Mouse (Mus musculus) cerebellum, adult 11-12 months (tissue): Measurements from ENCODE around the gene Tmem33.

ENCODE experiments used
- DNase-seq: peaks from one replicate; pipeline ENCODE4 v3.0.0; 2022

The Tmem33 gene

GRCm38 (mm10) chr5:67260159-67260530 lies 220 bp upstream of the Tmem33 start:
- no peak for DNase-seq

GRCm38 (mm10) chr5:67262964-67263363 lies 2.6 kb downstream of the Tmem33 start:
- DNase-seq = no peak

DNA sequence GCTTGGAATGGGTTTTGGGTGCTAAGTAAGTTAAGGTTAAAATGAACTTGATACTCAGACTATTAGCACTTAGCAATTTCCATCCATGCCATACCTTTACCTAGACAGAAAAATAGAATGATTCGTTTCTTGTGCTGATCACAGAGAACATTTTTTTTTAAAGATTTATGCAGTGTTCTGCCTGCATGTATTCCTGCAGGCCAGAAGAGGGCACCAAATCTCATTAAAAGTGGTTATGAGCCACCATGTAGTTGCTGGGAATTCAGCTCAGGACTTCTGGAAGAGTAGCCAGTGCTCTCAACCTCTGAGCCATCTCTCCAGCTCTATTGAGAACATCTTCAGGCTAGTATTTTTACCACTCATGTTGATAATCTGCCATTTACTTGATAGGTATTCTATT lies 5.7 kb downstream of the Tmem33 start:
- DNase-seq = no peak

DNA sequence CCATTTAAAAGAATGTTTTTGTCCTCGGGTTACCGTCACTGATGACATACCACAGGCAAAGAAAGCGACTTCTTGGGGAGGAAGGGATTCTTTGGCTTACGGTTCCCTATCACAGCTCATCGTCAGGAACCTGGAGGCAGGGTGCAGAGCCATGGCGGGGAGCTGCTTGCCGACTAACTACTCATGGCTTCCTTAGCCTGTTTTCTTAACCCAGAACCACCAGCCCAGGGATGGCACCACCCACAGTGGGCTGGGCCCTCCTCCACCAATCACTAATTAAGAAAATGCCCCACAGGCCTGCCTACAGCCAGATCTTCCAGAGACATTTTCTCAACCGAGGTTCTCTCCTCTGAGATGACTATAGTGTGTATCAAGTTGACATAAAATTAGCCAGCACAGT lies 8.9 kb downstream of the Tmem33 start:
- DNase-seq = no peak

- no peak for DNase-seq
Measured at GRCm38 (mm10) chr5:67279407-67279806, 19.0 kb downstream of the Tmem33 start.

GRCm38 (mm10) chr5:67279840-67280239 lies 19.5 kb downstream of the Tmem33 start:
- DNase-seq = no peak

DNA sequence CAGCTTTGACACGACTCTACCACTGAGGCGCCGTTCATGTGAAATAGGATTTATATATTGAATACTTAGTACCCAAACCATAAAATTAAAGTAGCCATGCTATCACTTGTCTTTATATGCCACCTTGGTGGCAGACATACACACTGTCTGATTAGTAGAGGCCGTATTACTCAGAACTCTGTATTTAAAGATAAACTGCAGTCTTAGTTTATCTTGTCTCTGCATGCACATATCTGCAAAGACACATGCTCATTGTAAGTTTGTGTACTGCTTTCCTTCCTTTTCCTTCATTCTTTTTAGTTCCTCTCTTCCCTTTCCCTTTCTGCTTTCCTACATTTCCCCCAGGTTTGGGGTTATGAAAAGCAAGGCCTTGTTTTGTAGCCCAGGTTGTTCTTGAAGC lies 20.0 kb downstream of the Tmem33 start:
- no peak for DNase-seq

DNA sequence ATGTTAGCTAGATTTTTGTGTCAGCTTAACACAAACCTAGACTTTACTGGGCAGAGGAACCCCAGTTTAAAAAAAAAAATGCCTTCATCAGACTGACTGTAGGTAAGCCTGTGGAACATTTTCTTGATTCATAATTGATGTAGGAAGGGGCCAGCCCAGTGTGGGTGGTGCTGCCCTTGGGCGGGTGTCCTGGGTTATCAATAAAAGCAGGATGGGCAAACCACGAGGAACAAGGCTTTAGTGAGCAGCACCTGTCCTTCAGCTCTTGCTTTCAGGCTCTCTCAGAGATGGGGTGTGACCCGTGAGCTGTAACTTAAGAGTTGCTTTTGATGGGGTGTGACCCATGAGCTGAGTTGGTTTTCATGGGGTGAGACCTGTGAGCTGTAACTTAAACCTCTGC lies 34.7 kb downstream of the Tmem33 start:
- DNase-seq = no peak

- no peak for DNase-seq
Measured at GRCm38 (mm10) chr5:67295682-67296081, 35.3 kb downstream of the Tmem33 start.

DNA sequence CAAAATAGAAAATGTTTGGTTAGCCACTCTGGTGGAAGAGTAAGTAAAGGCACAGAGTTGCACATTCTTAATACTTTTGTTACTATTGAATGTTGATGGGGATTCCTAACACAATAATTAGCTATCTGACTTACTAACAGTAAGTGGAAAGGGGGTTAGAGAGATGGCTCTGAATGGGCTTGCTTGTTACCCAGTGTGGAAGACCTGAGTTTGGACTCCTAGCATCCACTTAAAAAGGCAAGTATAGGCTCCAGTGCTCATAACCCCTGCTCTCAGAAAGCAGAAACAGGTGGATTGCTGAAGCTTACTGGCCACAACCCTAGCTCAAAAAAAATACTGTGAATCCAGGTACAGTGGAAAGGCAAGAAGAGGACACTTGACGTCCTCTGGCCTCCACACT lies 35.8 kb downstream of the Tmem33 start:
- DNase-seq = no peak

- DNase-seq = no peak
Measured at GRCm38 (mm10) chr5:67297026-67297813, 36.9 kb downstream of the Tmem33 start.

- no peak for DNase-seq
Measured at GRCm38 (mm10) chr5:67299847-67300412, 39.6 kb downstream of the Tmem33 start.

GRCm38 (mm10) chr5:67300926-67301597 lies 40.7 kb downstream of the Tmem33 start:
- DNase-seq = no peak

GRCm38 (mm10) chr5:67301722-67302331 lies 41.5 kb downstream of the Tmem33 start:
- no peak for DNase-seq

DNA sequence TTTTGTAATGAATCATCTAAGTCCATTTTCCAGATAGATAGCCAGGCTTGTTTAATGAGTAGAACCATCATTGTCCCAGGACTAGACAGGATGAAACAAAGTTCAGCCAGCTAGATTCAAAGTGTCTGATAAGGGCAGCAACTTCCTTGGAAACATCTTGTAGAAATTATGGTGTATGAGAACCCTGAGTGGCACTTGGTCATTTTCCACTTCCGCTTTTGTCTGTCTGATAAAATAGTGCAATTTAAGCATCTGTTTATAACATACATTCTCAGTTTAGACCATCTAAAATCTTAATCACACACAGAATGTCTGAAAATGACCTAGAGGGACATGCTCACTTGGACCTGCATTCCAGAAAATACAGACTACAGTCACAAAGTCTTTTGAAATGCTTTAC lies 43.5 kb downstream of the Tmem33 start:
- DNase-seq = no peak

DNA sequence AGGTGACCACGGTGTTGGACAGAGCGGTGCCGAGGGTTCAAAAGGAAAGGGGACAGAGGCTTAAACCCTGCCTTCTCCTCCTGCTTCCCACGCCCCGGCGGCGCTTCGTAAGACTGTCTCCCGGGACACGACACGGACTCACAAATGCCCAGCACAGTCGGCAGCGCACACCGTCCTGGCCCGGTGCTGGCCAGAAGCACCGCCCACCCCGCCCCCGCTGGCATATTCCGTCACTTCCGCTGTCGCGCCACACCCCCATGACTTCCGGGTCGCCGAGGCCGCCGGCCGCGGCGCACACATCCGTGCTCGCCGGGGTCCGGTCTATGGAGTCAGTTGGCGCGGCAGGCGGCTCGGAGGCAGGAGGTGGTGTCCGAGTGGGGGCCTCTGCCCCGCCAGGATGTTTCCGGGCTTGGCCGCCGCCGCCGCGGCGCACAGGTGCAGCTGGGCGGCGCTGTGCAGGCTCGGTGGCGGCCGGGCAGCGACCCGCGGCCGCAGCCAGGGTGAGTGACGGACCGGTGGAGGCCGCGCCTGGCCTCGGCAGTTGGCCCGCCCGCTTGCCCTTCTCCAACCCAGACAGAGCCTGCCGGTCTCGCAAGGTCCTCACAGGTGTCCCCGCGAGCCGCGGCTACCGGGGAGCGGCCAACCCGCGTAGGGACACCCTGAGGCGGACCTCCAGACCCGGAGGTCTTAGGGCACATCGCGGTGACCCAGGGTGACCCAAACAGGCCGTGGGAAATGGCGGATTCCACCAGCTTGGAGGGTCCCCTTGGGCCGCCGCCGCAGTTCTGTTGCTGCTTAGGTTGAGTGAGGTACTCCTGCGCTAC lies 46.5 kb downstream of the Tmem33 start, which contains the start of gene Slc30a9:
Gene Slc30a9 (plus strand): TSS at position 258 of the 824 bp plus-strand sequence.
- peak; percentile 92 for DNase-seq

GRCm38 (mm10) chr5:67307659-67308222 lies 47.4 kb downstream of the Tmem33 start:
- no peak for DNase-seq

GRCm38 (mm10) chr5:67311811-67312521 lies 51.6 kb downstream of the Tmem33 start:
- no peak for DNase-seq

DNA sequence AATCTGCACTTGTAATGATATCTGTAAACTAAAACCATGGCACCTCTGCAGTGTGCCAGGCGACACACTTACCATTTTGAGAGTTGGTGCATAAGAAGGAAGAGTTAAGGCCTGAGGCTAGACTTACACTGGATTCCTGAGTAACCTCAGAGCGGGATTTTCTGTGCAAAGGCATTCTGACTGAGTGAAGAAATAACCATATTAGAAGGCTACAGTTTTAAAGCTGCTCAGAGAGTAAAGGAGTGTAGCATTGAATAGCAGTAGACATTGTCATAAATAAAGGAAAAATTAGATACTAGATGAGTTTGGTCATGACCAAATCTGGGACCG lies 52.1 kb downstream of the Tmem33 start:
- no peak for DNase-seq

GRCm38 (mm10) chr5:67321656-67322268 lies 61.4 kb downstream of the Tmem33 start:
- no peak for DNase-seq

DNA sequence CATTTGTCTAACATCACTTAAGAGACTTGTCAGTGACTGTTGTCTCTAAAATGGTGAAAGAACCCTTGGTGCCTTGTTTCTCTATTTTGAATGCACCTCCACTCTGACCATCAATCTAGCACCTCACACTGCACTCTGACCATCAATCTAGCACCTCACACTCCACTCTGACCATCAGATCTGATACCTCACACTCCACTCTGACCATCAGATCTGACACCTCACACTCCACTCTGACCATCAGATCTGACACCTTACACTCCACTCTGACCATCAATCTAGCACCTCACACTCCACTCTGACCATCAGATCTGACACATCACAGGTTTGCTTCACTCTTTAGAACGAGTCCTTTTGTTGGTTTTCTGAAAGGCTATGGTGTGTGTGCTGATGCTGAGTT lies 63.7 kb downstream of the Tmem33 start:
- no peak for DNase-seq
